Comparison of ENCODE assay signal across 8 mouse cellular contexts in the genomic region with DNA sequence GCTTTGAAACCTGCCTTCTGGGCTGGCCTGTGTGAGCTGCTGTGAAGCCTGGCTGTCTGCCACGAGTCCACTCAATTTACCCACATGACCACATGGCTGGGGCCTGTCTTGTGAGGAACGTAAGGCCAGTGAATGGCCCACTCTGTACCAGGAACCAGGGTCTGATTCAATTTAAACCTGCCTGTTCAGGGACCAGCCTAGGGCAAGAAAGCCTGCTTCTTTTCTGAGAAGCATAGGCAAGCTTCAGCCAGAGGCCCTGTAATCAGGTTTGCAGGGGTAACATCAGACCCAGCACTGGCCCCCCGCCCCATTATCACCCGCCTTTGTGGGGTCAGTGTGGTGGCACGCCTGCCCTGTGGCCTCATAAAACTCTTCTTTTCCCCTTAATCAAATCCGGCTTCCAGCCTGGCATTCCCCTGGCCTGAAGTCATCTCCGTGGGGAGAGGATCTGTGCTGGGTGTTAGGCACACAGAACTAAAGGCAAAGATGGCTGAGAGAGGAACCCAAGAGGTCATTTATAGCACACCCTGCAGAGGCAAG.
DNase-seq lines count a peak whose midpoint lies in the region; ATAC-seq and TF ChIP-seq lines count a peak whose summit lies in the region.

No protein-coding gene starts in this region.

- no peak for TF ChIP-seq CTCF in hindbrain, postnatal 0 days (IDR thresholded peaks at IDR 0.05; ENCODE audit: low read depth)

- no peaks in the 10 kb centered on the region for H3K36me3 ChIP-seq in neural tube, embryonic 12.5 days
- H3K36me3 ChIP-seq in forebrain, embryonic 15.5 days: no peaks in the 10 kb centered on the region
- no peaks in the 10 kb centered on the region for H3K36me3 ChIP-seq in hindbrain, postnatal 0 days (ENCODE audit: insufficient read depth, low read length)

- H3K4me2 ChIP-seq in neural tube, embryonic 12.5 days (replicated peaks): no peak overlapping the region
- H3K4me2 ChIP-seq in forebrain, embryonic 15.5 days (replicated peaks): no peak overlapping the region
- H3K4me2 ChIP-seq in hindbrain, postnatal 0 days (ENCODE audit: low read depth, low read length): no peak overlapping the region

- no peaks in the 10 kb centered on the region for H3K9me3 ChIP-seq in neural tube, embryonic 12.5 days
- H3K9me3 ChIP-seq in forebrain, embryonic 15.5 days: no peaks in the 10 kb centered on the region
- H3K9me3 ChIP-seq in hindbrain, postnatal 0 days (ENCODE audit: low read length): no peaks in the 10 kb centered on the region

- no peak overlapping the region for H3K4me3 ChIP-seq in neural tube, embryonic 12.5 days
- H3K4me3 ChIP-seq in forebrain, embryonic 15.5 days: no peak overlapping the region
- H3K4me3 ChIP-seq in hindbrain, postnatal 0 days (ENCODE audit: low read length): no peak overlapping the region

- no peaks in the 10 kb centered on the region for H3K27me3 ChIP-seq in neural tube, embryonic 12.5 days (replicated peaks)
- H3K27me3 ChIP-seq in forebrain, embryonic 15.5 days: no peaks in the 10 kb centered on the region
- no peaks in the 10 kb centered on the region for H3K27me3 ChIP-seq in hindbrain, postnatal 0 days (ENCODE audit: insufficient read depth, low read length)

- ATAC-seq in neural tube, embryonic 12.5 days (ENCODE audit: low FRiP score, low read depth): peak; percentile 45
- ATAC-seq in forebrain, embryonic 15.5 days (replicated peaks): peak; percentile 68
- ATAC-seq in hindbrain, postnatal 0 days: peak; percentile 88

- no peak overlapping the region for H3K9ac ChIP-seq in neural tube, embryonic 12.5 days
- H3K9ac ChIP-seq in forebrain, embryonic 15.5 days (replicated peaks): no peak overlapping the region
- H3K9ac ChIP-seq in hindbrain, postnatal 0 days (replicated peaks; ENCODE audit: low read length): no peak overlapping the region

- WGBS in neural tube, embryonic 12.5 days: 27% methylated on average over 7 of the region's 7 CpGs
- WGBS in forebrain, embryonic 15.5 days: 43% methylated on average over 7 of the region's 7 CpGs
- WGBS in hindbrain, postnatal 0 days: 52% methylated on average over 7 of the region's 7 CpGs

- no peak overlapping the region for H3K27ac ChIP-seq in neural tube, embryonic 12.5 days
- 0 out of 2 replicates have a peak overlapping the region, but pooled peaks have one; percentile 25 for H3K27ac ChIP-seq in forebrain, embryonic 15.5 days (replicated peaks)
- no peak overlapping the region for H3K27ac ChIP-seq in hindbrain, postnatal 0 days

- H3K4me1 ChIP-seq in neural tube, embryonic 12.5 days: peaks cover 12% of the 10 kb centered on the region; the same call in 1 of the 2 replicates
- H3K4me1 ChIP-seq in forebrain, embryonic 15.5 days: peaks cover 29% of the 10 kb centered on the region
- H3K4me1 ChIP-seq in hindbrain, postnatal 0 days (ENCODE audit: insufficient read depth, low read length): peaks cover 10% of the 10 kb centered on the region; the same call in 1 of the 2 replicates

- no peak for DNase-seq in neural tube, embryonic 10.5 days (ENCODE audit: extremely low spot score, low spot score)
- peak; percentile 83 for DNase-seq in hindbrain, postnatal 0 days (ENCODE audit: low spot score)
- peak; percentile 61 for DNase-seq in lung, postnatal 14 days
- DNase-seq in frontal cortex, adult 2 months (ENCODE audit: extremely low spot score in 1 of 2, low spot score in 1 of 2): no peak
- no peak for DNase-seq in c-Kit-positive CD71-positive TER-119-positive erythroid progenitor cells, embryonic 14.5 days (ENCODE audit: low spot score)
- DNase-seq in spleen, postnatal 14 days (ENCODE audit: low spot score in 2 of 2): no peak

Comparison
In these comparisons a context has a peak if more than half of its experiments do, and no peak if none do; other contexts are left out.
1. DNase-seq: peak in hindbrain, postnatal 0 days (single experiment) and lung, postnatal 14 days (single experiment); none in neural tube, embryonic 10.5 days (single experiment), frontal cortex, adult 2 months (0 of 2), c-Kit-positive CD71-positive TER-119-positive erythroid progenitor cells, embryonic 14.5 days (single experiment) and spleen, postnatal 14 days (0 of 2).
2. Peak in every context shown above with its lines, with median percentiles within 50 percentile points of each other: ATAC-seq.